Mouse (Mus musculus): Measurements from ENCODE around the gene Sytl3.
"Not testable (repeated sequence)": the region's sequence is repeated elsewhere in the genome, so short reads cannot be mapped to it uniquely, and the experiment has no call there.

- not testable (repeated sequence) for TF ChIP-seq CTCF (conservative IDR thresholded peaks at IDR 0.05; ENCODE audit: insufficient read depth, insufficient read length, low read depth, low read length); POLR2A (IDR thresholded peaks at IDR 0.05; ENCODE audit: low read depth, low read length)
Measured at GRCm38 (mm10) chr17:6630398-6630797, 28.5 kb upstream of the Sytl3 start.

Data from kidney, adult 2 months (tissue).